Mouse (Mus musculus): Measurements from ENCODE around the gene Dusp1. TPM values are rescaled to one million over a fixed set of nuclear protein-coding genes. Genes with fewer than 3 reads are reported as not detected.

The Dusp1 gene
- polyA plus RNA-seq, 1 experiment from 2014 or later, result 26.1 TPM

DNA sequence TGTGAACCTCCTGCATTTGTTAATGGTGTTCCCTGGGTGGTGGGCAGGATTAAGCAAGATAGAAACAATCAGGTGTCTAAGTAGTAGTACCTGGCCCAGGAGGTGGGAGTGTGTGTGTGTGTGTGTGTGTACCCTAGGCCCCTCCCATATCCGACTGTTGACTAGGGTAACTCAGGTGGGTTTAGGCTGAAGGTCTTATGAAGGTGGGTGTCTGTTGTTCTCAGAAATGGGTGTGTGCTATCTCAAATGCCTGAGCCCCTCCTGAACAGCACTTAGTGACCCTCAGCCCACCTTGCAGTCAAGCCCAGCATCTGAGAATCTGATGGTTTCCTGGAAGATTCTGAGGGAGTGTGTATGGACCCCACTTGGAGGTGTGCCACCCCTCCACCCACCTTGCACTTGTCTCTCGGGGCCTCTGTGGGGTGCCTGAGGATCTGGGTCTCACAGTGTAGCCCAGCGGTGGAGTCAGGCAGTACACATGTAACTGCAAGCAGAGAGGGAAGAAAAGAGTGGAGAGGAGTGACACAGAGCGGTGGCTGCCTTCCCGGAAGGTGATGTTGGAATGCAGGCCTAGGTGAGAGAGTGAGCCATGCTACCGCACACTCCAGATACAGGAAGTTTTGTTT lies 35.0 kb upstream of the Dusp1 start:
- peaks cover 22% of the 10 kb centered on the region for H3K4me1 ChIP-seq
- H3K4me3 ChIP-seq, result no peak overlapping the region
- H3K27me3 ChIP-seq (ENCODE audit: low read depth, poor library complexity, severe bottlenecking), result no peaks in the 10 kb centered on the region
- no peak overlapping the region for H3K27ac ChIP-seq
- DNase-seq (ENCODE audit: low spot score), result no peak
- peaks cover 45% of the 10 kb centered on the region for H3K36me3 ChIP-seq
- 84% methylated on average over 6 of the region's 6 CpGs for WGBS
- H3K9me3 ChIP-seq (replicated peaks), result no peaks in the 10 kb centered on the region

DNA sequence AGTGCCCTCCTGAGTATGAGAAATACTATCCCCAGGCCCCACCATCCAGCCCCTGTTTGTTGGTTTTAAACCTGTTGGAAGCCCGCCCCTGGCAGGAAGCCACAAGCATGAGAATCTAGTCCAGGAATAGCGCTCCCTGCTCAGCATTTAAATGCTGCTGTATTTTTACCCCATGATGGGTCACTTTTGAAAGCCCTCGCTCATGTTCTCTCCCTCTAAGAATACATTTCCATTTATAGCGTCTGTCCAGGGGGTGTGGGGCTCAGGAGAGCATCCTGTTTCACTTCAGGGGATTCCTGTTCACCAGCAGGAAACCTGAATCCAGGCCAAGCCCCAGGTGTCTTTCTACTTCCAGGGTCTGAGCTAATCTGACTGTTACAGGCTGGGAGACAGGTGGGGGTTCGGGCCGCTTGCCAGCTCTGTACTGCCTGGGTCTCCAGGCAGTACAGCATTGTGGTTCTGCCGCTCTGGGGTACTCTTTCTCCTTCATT lies 34.3 kb upstream of the Dusp1 start:
- 75% methylated on average over 7 of the region's 7 CpGs for WGBS

DNA sequence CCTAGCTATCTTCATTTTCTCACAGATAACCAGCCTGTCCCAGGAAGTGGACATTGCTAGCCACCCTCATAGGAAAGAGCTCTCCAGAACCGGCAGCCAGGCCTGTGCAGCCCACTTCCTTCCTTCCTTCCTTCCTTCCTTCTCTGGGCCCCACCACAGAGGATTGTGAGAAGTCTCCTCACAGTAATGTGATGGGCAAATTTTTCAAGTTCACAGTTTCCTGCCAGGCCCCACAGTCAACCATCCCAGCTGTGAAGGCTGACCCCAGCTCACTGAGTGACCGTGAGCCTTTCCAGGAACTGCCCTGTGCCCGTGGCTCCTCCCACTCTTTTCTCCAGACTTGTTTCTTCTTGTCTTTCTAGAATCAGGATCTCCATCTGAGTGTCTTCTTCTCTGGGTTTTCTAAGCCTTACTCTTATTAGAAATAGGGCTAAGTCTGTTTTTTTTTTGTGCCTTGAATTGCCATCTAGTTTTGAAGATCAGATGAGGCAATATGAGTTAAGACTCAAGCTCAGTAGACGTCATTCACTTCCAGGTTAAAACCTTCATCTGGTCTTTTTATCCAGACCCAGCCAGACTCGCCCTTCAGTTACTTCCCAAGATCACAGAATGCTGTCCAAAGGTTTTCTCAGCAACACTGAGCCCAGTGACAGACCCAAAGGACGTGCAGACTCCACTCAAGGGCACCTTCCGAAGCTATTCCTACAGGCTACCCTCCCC lies 33.7 kb upstream of the Dusp1 start:
- 72% methylated on average over 7 of the region's 7 CpGs for WGBS
- no peak overlapping the region for H3K27ac ChIP-seq
- H3K36me3 ChIP-seq, result peaks cover 55% of the 10 kb centered on the region
- no peak for DNase-seq (ENCODE audit: low spot score)
- no peaks in the 10 kb centered on the region for H3K9me3 ChIP-seq (replicated peaks)
- H3K4me1 ChIP-seq, result peaks cover 8% of the 10 kb centered on the region
- H3K4me3 ChIP-seq, result no peak overlapping the region
- H3K27me3 ChIP-seq (ENCODE audit: low read depth, poor library complexity, severe bottlenecking), result no peaks in the 10 kb centered on the region

More for the DNA sequence above, 34.3 kb upstream of the Dusp1 start:
- Histone ChIP-seq H3K4me3 (no peak overlapping the region), H3K4me1 (peaks cover 14% of the 10 kb centered on the region), H3K9me3 (replicated peaks) (no peaks in the 10 kb centered on the region), H3K27me3 (ENCODE audit: low read depth, poor library complexity, severe bottlenecking) (no peaks in the 10 kb centered on the region), H3K27ac (no peak overlapping the region), H3K36me3 (peaks cover 50% of the 10 kb centered on the region)
- no peak for DNase-seq (ENCODE audit: low spot score)

DNA sequence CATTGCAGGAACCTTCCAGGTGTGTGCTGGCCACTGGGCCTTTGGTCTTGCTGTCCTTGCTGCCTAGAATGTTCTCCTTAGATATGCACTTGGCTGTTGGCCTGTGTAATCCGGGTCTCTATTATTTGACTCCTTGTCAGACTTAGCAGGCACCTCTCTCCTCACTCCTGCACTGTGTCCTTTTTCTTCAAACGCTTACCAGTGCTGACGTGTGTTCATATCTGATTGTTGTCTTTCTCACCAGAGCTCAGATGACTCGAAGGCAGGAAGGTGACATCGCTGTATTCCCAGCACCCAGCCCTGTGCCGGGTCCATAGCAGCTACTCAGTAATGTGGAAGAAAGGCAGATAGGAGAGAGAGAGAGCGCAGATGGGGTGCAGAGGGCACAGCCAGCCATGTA lies 33.0 kb upstream of the Dusp1 start:
- WGBS, result 91% methylated on average over 7 of the region's 7 CpGs
- H3K4me3 ChIP-seq, result no peak overlapping the region
- no peaks in the 10 kb centered on the region for H3K27me3 ChIP-seq (ENCODE audit: low read depth, poor library complexity, severe bottlenecking)
- no peaks in the 10 kb centered on the region for H3K9me3 ChIP-seq (replicated peaks)
- peaks cover 58% of the 10 kb centered on the region for H3K36me3 ChIP-seq
- no peak for DNase-seq (ENCODE audit: low spot score)
- H3K4me1 ChIP-seq, result peaks cover 7% of the 10 kb centered on the region
- no peak overlapping the region for H3K27ac ChIP-seq

DNA sequence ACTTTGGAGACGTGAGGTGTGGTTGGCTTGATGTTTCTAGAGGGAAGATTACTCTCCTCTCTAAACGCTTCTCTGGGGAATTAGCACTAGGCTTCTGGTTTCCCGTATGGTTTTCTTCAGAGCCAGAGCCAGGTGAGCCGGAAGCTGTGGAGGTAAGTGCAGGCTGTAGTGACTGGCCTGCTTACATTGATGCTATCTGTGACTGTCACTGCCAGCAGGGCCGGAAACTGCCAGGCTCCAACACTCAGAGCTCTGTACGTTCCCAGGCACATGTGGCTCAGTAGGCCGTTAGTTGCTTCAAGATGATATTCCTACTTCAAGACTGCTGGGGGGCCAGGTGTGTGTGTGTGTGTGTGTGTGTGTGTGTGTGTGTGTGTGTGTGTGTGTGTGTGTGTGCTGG lies 32.2 kb upstream of the Dusp1 start:
- WGBS, result 90% methylated on average over 7 of the region's 7 CpGs

DNA sequence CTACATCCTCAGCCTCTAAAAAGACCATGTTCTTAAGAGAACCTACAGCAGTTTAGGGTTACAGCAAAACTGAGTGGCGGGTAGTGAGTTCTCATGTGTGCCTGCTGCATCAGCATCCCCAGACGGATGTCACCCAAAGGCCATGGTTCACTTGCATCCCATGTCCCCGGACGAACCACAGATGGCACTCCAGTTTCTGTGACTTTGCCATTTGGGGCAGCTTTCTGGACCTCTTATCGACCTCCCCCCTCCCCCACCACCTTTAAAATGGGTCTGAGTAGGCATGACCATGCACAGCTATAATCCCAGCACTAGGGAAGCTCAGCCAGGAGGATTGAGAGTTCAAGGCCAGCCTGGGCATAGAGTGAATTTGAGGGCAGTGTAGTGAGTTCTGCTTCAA lies 31.3 kb upstream of the Dusp1 start:
- Histone ChIP-seq H3K27ac (no peak overlapping the region), H3K9me3 (replicated peaks) (no peaks in the 10 kb centered on the region), H3K4me1 (peaks cover 7% of the 10 kb centered on the region), H3K27me3 (ENCODE audit: low read depth, poor library complexity, severe bottlenecking) (no peaks in the 10 kb centered on the region), H3K4me3 (no peak overlapping the region), H3K36me3 (peaks cover 68% of the 10 kb centered on the region)
- no peak for DNase-seq (ENCODE audit: low spot score)
- 95% methylated on average over 5 of the region's 5 CpGs for WGBS

More for the DNA sequence above, 32.2 kb upstream of the Dusp1 start:
- no peak overlapping the region for H3K27ac ChIP-seq
- H3K9me3 ChIP-seq (replicated peaks), result no peaks in the 10 kb centered on the region
- H3K4me1 ChIP-seq, result peaks cover 7% of the 10 kb centered on the region
- H3K4me3 ChIP-seq, result no peak overlapping the region
- DNase-seq (ENCODE audit: low spot score), result no peak
- H3K27me3 ChIP-seq (ENCODE audit: low read depth, poor library complexity, severe bottlenecking), result no peaks in the 10 kb centered on the region
- peaks cover 62% of the 10 kb centered on the region for H3K36me3 ChIP-seq

DNA sequence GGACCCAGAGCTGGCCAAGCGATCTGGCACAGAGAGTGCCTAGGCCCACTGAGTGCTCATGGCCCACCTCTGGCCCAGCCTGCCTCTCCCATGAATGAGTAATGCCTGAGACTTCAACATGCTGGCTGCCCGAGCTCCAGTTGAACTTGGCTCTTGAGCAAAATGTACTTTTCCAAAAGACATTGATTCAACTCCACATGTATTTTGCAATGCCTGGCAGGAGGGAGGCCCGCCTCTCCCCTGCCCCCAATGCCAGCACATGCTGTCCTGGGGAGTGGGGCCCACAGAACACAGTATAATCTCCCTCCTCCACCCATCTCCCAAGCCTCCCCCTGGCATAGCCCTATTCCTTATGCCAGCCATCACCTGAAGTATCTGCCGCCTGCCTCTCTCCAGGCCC lies 30.6 kb upstream of the Dusp1 start:
- peaks cover 7% of the 10 kb centered on the region for H3K4me1 ChIP-seq
- DNase-seq (ENCODE audit: low spot score), result no peak
- H3K4me3 ChIP-seq, result no peak overlapping the region
- H3K9me3 ChIP-seq (replicated peaks), result no peaks in the 10 kb centered on the region
- no peak overlapping the region for H3K27ac ChIP-seq
- over 99% methylated on average over 4 of the region's 4 CpGs for WGBS
- H3K27me3 ChIP-seq (ENCODE audit: low read depth, poor library complexity, severe bottlenecking), result no peaks in the 10 kb centered on the region
- peaks cover 75% of the 10 kb centered on the region for H3K36me3 ChIP-seq

DNA sequence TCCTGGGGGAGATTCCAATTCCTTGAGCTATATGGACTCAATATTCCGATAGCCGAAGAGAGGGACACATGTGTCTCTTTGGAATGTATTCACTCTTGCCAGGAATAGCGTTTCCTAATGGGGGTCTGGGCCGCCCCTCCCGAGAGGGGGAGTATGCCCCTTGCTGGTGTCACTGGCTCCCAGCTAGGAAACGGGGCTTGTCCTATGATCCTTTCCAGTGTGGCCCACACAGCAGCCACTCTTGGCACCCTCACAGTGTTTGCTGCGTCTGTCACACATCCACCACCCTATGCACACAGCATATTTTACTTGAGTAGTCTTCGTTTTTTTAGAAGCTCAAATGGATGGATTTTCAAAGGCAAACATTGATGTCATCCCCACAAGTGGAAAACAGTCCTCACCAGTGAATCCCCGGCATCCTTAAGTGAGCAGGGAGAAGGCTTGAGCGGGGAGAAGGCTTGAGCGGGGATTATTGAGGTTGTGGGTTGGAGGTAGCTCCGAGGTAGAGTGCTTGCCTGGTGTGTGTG lies 26.1 kb upstream of the Dusp1 start:
- Histone ChIP-seq H3K4me1 (peaks cover 4% of the 10 kb centered on the region; the same call in 1 of the 2 replicates), H3K27ac (no peak overlapping the region), H3K9me3 (replicated peaks) (no peaks in the 10 kb centered on the region), H3K4me3 (no peak overlapping the region), H3K36me3 (peaks cover 80% of the 10 kb centered on the region), H3K27me3 (ENCODE audit: low read depth, poor library complexity, severe bottlenecking) (no peaks in the 10 kb centered on the region)
- no peak for DNase-seq (ENCODE audit: low spot score)
- WGBS, result 93% methylated on average over 12 of the region's 12 CpGs

DNA sequence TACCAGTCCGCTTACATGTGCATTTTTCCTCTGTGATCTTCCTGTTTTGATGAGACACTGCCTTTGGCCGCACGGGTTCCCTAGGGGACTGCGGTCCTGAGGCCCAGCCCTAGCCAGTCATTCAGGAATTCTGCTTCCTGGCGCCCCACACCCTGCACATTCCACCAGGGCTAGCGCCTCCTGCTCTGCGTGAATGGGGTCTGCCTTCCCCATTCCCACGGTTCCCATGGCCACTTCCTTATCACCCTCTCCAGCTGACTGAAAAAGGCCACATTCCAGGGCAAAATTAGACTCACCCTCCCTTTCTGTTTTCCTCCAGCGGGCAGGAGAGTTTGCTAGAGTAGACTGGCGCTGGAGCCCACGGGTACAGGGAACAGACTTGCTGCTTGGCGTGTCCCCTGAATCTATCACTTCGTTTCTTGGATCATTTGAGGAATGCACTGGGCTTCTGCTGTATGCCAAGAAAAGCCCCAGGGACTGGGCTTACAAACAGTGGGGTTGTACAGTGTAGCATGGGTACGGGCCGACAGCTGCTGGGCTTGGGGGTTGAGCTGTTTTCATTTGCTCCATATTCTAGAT lies 22.7 kb upstream of the Dusp1 start:
- peaks cover 4% of the 10 kb centered on the region; the same call in 1 of the 2 replicates for H3K4me1 ChIP-seq
- peaks cover 86% of the 10 kb centered on the region for H3K36me3 ChIP-seq
- H3K27me3 ChIP-seq (ENCODE audit: low read depth, poor library complexity, severe bottlenecking), result no peaks in the 10 kb centered on the region
- H3K27ac ChIP-seq, result peak overlapping the region; percentile 36; the same call in 1 of the 2 replicates
- DNase-seq (ENCODE audit: low spot score), result no peak
- no peaks in the 10 kb centered on the region for H3K9me3 ChIP-seq (replicated peaks)
- no peak overlapping the region for H3K4me3 ChIP-seq
- 81% methylated on average over 15 of the region's 15 CpGs for WGBS

DNA sequence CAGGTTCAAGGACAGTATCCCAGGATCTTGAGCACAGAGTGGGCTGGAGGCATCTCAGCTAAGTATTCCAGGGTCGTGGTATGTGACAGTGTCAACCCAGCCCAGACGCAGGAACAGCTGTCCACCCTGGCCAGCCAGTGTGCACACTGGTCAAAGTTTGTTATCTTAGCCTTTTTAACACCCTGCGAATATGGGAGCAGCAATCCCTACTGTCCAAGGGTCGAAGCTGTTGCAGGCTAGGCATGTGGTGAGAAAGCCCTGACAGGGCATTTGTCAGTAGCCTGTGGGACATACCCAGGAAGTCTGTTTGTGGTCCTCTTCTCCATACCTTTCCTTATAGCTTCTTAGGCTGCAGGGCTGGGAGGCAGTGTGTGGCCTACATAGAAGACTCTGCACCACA lies 22.1 kb upstream of the Dusp1 start:
- Histone ChIP-seq H3K27ac (no peak overlapping the region), H3K36me3 (peaks cover 90% of the 10 kb centered on the region), H3K4me1 (peaks cover 4% of the 10 kb centered on the region; the same call in 1 of the 2 replicates), H3K27me3 (ENCODE audit: low read depth, poor library complexity, severe bottlenecking) (no peaks in the 10 kb centered on the region), H3K9me3 (replicated peaks) (no peaks in the 10 kb centered on the region), H3K4me3 (no peak overlapping the region)
- DNase-seq (ENCODE audit: low spot score), result no peak
- WGBS, result 83% methylated on average over 4 of the region's 4 CpGs

DNA sequence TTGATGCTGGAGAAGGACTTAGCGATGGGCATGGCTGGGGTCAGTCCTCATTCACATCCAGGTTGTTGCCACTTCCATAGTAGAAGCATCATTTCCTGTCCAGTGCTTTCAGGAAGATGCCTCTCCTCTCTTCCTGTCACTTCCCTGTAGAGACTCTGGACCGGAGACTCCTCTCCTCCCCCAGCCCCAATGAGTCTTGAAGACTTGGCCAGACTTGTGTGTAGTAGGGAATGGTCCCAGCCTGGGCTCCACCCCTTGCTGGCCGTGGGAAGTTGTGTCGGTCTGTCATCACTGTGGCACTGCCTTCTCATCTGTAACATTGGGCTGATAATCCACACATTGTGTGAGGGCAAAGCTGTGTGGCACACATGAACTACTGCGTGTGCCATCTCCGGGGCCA lies 21.7 kb upstream of the Dusp1 start:
- no peak overlapping the region for H3K4me3 ChIP-seq
- no peaks in the 10 kb centered on the region for H3K9me3 ChIP-seq (replicated peaks)
- H3K36me3 ChIP-seq, result peaks cover 92% of the 10 kb centered on the region
- DNase-seq (ENCODE audit: low spot score), result no peak
- H3K4me1 ChIP-seq, result peaks cover 4% of the 10 kb centered on the region; the same call in 1 of the 2 replicates
- no peak overlapping the region for H3K27ac ChIP-seq
- 90% methylated on average over 6 of the region's 6 CpGs for WGBS
- H3K27me3 ChIP-seq (ENCODE audit: low read depth, poor library complexity, severe bottlenecking), result no peaks in the 10 kb centered on the region

DNA sequence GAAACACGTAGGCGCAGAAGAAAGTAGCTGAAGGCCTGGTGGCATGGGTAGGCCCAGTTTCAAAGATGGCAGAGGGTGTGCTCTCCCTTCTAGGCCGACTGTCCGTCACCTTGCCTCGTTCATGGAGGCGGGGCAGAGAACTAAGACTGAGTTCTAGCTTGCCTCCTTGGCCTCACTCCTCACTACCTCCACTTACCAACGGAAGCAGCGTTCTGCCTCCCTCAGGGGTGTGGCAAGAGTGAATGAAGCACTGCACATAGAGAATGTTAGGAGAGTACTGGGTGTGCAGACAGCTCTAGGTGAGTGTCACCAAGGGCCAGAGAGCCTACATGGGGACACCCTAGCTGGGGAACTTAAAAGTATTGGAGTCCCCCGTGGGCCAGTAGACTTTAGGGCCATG lies 21.1 kb upstream of the Dusp1 start:
- no peak overlapping the region for H3K27ac ChIP-seq
- H3K4me1 ChIP-seq, result peaks cover 4% of the 10 kb centered on the region; the same call in 1 of the 2 replicates
- no peak overlapping the region for H3K4me3 ChIP-seq
- H3K27me3 ChIP-seq (ENCODE audit: low read depth, poor library complexity, severe bottlenecking), result no peaks in the 10 kb centered on the region
- no peak for DNase-seq (ENCODE audit: low spot score)
- H3K9me3 ChIP-seq (replicated peaks), result no peaks in the 10 kb centered on the region
- 95% methylated on average over 9 of the region's 9 CpGs for WGBS
- H3K36me3 ChIP-seq, result peaks cover 93% of the 10 kb centered on the region

DNA sequence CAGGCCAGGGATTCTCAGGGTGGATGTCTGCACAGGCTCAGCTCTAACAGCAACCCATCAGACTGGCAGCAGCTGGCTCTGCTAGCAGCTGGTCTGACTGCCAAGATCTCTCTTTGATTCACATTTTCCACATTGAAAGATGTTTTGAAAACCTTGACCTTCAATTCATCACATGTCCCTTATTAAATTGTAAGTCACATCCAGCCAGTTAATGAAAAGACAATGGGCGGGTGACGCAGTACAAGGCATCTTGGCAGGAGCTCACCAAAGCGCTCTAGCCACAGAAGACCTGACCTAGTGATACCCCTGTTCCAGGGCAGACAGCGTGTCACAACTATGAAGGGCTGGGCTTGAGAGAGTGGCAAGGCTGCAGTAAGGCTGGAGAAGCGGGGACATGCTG lies 20.4 kb upstream of the Dusp1 start:
- Histone ChIP-seq H3K9me3 (replicated peaks) (no peaks in the 10 kb centered on the region), H3K27me3 (ENCODE audit: low read depth, poor library complexity, severe bottlenecking) (no peaks in the 10 kb centered on the region), H3K4me1 (peaks cover 4% of the 10 kb centered on the region; the same call in 1 of the 2 replicates), H3K36me3 (peaks cover 93% of the 10 kb centered on the region), H3K4me3 (no peak overlapping the region), H3K27ac (no peak overlapping the region)
- no peak for DNase-seq (ENCODE audit: low spot score)
- WGBS, result 96% methylated on average over 5 of the region's 5 CpGs
